Mouse (Mus musculus) limb, embryonic 10.5 days (tissue): ENCODE data around the gene Galnt4. TPM values are rescaled to one million over a fixed set of nuclear protein-coding genes. Genes with fewer than 3 reads are reported as not detected.

Source experiments
- DNase-seq: peaks from one replicate; pipeline ENCODE4 v3.0.0-alpha.2; 2017; ENCODE audit warnings: low spot score
- H3K27ac ChIP-seq: fragments of 300-500 bp; sonication (generic); 2 replicates; pipeline ENCODE4 v1.5.1; 2016; ENCODE audit warnings: mild to moderate bottlenecking
- H3K27me3 ChIP-seq: fragments of 300-500 bp; sonication (generic); 2 replicates; pipeline ENCODE4 v1.6.1; 2016; ENCODE audit warnings: low read depth, mild to moderate bottlenecking; ENCODE audit not compliant: poor library complexity, severe bottlenecking
- H3K36me3 ChIP-seq: fragments of 300-500 bp; sonication (generic); 2 replicates; pipeline ENCODE4 v1.6.1; 2016; ENCODE audit warnings: mild to moderate bottlenecking, moderate library complexity
- H3K4me1 ChIP-seq: fragments of 300-500 bp; sonication (generic); 2 replicates; pipeline ENCODE4 v1.6.1; 2016
- H3K4me3 ChIP-seq: fragments of 300-500 bp; sonication (generic); 2 replicates; pipeline ENCODE4 v1.5.1; 2016; ENCODE audit warnings: mild to moderate bottlenecking, moderate library complexity
- H3K9me3 ChIP-seq: fragments of 300-500 bp; sonication (generic); replicated peaks from 2 replicates; pipeline ENCODE4 v1.6.1; 2016; ENCODE audit warnings: mild to moderate bottlenecking
- WGBS: fragments of 180-500 bp; shearing (Covaris S2); methylation state at CpG from one replicate; pipeline ENCODE4 v1.1.7; 2016; 5-methylcytosine and 5-hydroxymethylcytosine counted together
- polyA plus RNA-seq: library from polyadenylated mRNA; unstranded; fragments of >200 nt; fragmentation: Nextera tagmentation; extraction: Ambion mirVana; gene quantifications from 2 replicates; pipeline ENCODE4 v1.2.1, GENCODE M21; 2016

Gene Galnt4
- polyA plus RNA-seq, 1 experiment from 2014 or later: 5.7 TPM

DNA sequence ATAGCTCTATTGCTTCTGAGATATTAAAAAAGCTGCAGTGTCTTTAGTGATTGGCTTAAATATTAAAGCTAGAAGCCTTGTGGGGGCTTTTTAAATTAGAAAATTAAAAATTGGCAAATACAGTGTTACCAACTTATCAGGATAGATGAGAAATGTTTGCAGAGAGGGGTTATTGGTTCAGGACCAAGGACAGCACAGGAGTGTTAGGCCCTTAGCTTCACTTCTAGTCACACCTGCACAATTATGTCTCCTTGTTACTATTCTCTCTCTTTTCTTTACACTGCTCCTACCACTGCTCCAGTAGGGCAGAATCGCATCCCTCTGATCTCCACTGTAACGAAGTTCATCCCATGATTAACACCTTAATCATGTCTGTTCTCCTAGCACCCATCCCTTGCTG is 12.8 kb upstream of the Galnt4 start:
- Histone ChIP-seq H3K27ac (no peak overlapping the region), H3K4me1 (peaks cover 8% of the 10 kb centered on the region), H3K27me3 (no peaks in the 10 kb centered on the region), H3K36me3 (no peaks in the 10 kb centered on the region), H3K9me3 (no peaks in the 10 kb centered on the region), H3K4me3 (no peak overlapping the region)
- no peak for DNase-seq
- WGBS: 86% methylated on average over 2 of the region's 2 CpGs

- DNase-seq: peak; percentile 43
- no peak overlapping the region for H3K4me3 ChIP-seq
- no peaks in the 10 kb centered on the region for H3K9me3 ChIP-seq
- WGBS: 78% methylated on average over 10 of the region's 10 CpGs
- H3K27me3 ChIP-seq: no peaks in the 10 kb centered on the region
- no peak overlapping the region for H3K27ac ChIP-seq
- H3K4me1 ChIP-seq: peaks cover 8% of the 10 kb centered on the region
- no peaks in the 10 kb centered on the region for H3K36me3 ChIP-seq
Observed at GRCm38 (mm10) chr10:99097374-99097773, 10.6 kb upstream of the Galnt4 start.

GRCm38 (mm10) chr10:99105522-99105921 is 2.4 kb upstream of the Galnt4 start:
- H3K4me3 ChIP-seq: peak overlapping the region; percentile 98; the same call in 1 of the 2 replicates
- no peak for DNase-seq

DNA sequence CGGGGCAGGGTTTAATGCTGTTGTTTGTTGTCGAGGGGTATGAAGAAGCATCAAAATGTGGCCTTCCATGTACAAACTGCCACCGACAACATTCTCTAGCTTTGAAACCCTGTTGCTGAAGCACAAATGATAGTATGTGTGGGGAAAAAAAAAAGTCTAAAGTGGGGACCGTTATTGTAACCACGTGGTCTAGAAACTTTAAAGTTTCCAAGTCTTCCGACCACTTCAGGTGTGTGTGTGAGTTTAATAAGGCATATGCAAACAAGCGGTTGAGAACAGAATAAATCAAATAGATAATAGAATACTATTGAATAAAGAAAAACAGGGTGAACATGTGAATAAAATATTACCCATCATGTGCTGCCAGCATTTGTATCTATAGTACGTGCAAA is 1.7 kb upstream of the Galnt4 start:
- H3K4me1 ChIP-seq: peaks cover 21% of the 10 kb centered on the region
- peak overlapping the region; percentile 98 for H3K4me3 ChIP-seq
- H3K9me3 ChIP-seq: no peaks in the 10 kb centered on the region
- H3K36me3 ChIP-seq: peaks cover 37% of the 10 kb centered on the region
- no peak for DNase-seq
- 43% methylated on average over 8 of the region's 8 CpGs for WGBS
- no peaks in the 10 kb centered on the region for H3K27me3 ChIP-seq
- H3K27ac ChIP-seq: peak overlapping the region; percentile 98

More at GRCm38 (mm10) chr10:99105522-99105921, 2.4 kb upstream of the Galnt4 start:
- no peak overlapping the region for H3K27ac ChIP-seq
- WGBS: 88% methylated on average over 3 of the region's 3 CpGs
- H3K9me3 ChIP-seq: no peaks in the 10 kb centered on the region
- peaks cover 16% of the 10 kb centered on the region for H3K4me1 ChIP-seq
- H3K27me3 ChIP-seq: no peaks in the 10 kb centered on the region
- peaks cover 29% of the 10 kb centered on the region for H3K36me3 ChIP-seq

- under 1% methylated on average over 96 of the region's 106 CpGs for WGBS
- H3K4me3 ChIP-seq: peak within 1 kb of the TSS; percentile 98
Observed at GRCm38 (mm10) chr10:99106703-99107631, 992 bp upstream of the Galnt4 start, which contains the start of gene Poc1b. Gene Poc1b, plus strand, starts transcription at chr10:99107036.

DNA sequence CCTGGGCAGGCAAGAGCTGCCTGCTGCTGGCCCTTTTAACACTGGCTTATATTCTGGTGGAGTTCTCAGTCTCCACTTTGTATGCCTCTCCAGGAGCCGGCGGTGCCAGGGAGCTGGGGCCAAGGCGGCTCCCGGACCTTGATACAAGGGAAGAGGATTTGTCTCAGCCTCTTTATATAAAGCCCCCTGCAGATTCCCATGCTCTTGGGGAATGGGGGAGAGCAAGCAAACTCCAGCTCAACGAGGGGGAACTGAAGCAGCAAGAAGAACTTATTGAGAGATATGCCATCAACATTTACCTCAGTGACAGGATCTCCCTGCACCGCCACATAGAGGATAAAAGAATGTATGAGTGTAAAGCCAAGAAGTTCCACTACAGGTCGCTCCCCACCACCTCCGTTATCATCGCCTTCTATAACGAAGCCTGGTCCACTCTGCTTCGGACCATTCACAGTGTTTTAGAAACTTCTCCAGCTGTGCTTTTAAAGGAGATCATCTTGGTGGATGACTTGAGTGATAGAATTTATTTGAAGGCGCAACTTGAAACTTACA is 548 bp downstream of the Galnt4 start:
- H3K9me3 ChIP-seq: no peaks in the 10 kb centered on the region
- peaks cover 36% of the 10 kb centered on the region for H3K36me3 ChIP-seq
- peak overlapping the region; percentile 98 for H3K4me3 ChIP-seq
- no peak for DNase-seq
- H3K27ac ChIP-seq: peak overlapping the region; percentile 98
- 44% methylated on average over 12 of the region's 12 CpGs for WGBS
- no peaks in the 10 kb centered on the region for H3K27me3 ChIP-seq
- peaks cover 26% of the 10 kb centered on the region for H3K4me1 ChIP-seq

More at GRCm38 (mm10) chr10:99106703-99107631, 992 bp upstream of the Galnt4 start, which contains the start of gene Poc1b:
- H3K27ac ChIP-seq: peak within 1 kb of the TSS; percentile 98
- peaks cover 22% of the 10 kb centered on the region for H3K4me1 ChIP-seq
- H3K27me3 ChIP-seq: no peaks in the 10 kb centered on the region
- DNase-seq: peak; percentile 94
- H3K9me3 ChIP-seq: no peaks in the 10 kb centered on the region
- H3K36me3 ChIP-seq: peaks cover 39% of the 10 kb centered on the region

DNA sequence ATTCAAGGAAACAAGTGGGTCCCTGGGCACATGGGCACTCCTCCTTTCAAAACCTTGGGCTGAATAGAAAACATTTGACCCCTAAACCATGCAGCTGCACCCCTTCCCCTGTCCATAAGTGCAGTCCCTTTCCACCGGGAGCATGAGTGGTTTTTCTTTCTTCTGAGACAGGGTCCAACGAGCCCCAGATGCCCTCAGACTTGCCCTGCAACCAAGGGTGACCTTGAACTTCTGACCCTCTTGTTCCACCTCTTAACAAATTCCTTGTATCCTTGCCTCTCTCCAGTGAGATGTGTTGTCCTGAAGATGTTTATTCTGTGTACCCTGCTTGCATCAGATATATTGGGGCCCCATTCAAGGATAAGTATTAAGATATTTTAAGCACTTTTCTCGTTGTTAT is 5.6 kb downstream of the Galnt4 start:
- peaks cover 62% of the 10 kb centered on the region for H3K4me1 ChIP-seq
- no peaks in the 10 kb centered on the region for H3K27me3 ChIP-seq
- no peak overlapping the region for H3K27ac ChIP-seq
- WGBS: 48% methylated on average over 3 of the region's 3 CpGs
- H3K9me3 ChIP-seq: no peaks in the 10 kb centered on the region
- DNase-seq: no peak
- H3K36me3 ChIP-seq: peaks cover 28% of the 10 kb centered on the region
- H3K4me3 ChIP-seq: no peak overlapping the region

GRCm38 (mm10) chr10:99114295-99114694 is 6.3 kb downstream of the Galnt4 start:
- Histone ChIP-seq H3K4me1 (peaks cover 63% of the 10 kb centered on the region), H3K27ac (no peak overlapping the region)

DNA sequence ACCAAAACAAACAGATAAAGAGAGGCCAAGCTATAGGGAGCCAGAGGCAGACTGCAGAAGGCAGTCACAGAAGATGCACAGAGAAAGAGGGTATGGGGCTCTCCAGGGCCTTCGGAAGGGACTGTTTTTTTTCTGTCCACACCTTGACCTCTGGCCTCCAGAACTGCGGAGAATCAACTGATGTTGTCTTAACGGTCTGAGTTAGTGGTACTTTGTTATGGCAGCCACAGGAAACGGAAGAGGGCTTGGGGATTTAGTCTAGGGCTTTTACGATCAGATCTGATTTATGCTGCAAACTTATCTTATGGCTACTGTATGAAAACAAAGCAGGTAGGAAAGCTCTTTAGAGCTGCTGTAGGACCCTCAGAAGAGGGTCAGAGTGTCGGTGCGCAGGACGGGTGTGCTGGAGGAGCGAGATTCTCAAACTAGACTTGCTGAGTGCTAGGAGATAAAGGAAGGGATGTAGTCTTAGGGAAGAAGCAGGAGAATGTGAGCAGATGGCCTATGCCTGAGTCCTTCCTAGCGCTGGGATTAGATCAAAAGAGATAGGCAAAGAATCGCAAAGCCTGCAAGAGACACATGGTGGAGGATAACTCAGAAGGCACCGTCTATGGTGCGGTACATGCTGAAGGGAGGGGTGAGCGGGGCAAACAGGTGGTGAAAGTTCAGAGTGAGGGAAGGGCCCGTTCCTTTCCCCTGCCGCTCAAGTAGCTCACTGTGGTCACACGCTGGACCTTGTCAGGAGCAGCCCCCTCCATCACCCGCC is 7.7 kb downstream of the Galnt4 start:
- Histone ChIP-seq H3K4me1 (peaks cover 70% of the 10 kb centered on the region), H3K36me3 (peaks cover 8% of the 10 kb centered on the region), H3K4me3 (peak overlapping the region; percentile 16; the same call in 1 of the 2 replicates), H3K27me3 (no peaks in the 10 kb centered on the region), H3K27ac (peak overlapping the region; percentile 50), H3K9me3 (no peaks in the 10 kb centered on the region)
- 26% methylated on average over 18 of the region's 18 CpGs for WGBS
- peak; percentile 43 for DNase-seq

More at GRCm38 (mm10) chr10:99114295-99114694, 6.3 kb downstream of the Galnt4 start:
- H3K4me3 ChIP-seq: no peak overlapping the region
- WGBS: 80% methylated on average over 8 of the region's 8 CpGs
- H3K27me3 ChIP-seq: no peaks in the 10 kb centered on the region
- H3K36me3 ChIP-seq: peaks cover 22% of the 10 kb centered on the region
- H3K9me3 ChIP-seq: no peaks in the 10 kb centered on the region
- DNase-seq: no peak

- Histone ChIP-seq H3K4me3 (peak overlapping the region; percentile 16; the same call in 1 of the 2 replicates), H3K27ac (peak overlapping the region; percentile 50), H3K9me3 (no peaks in the 10 kb centered on the region), H3K27me3 (no peaks in the 10 kb centered on the region), H3K4me1 (peaks cover 65% of the 10 kb centered on the region), H3K36me3 (peaks cover 2% of the 10 kb centered on the region)
- WGBS: 43% methylated on average over 8 of the region's 8 CpGs
- DNase-seq: no peak
Observed at GRCm38 (mm10) chr10:99116237-99116632, 8.3 kb downstream of the Galnt4 start.

DNA sequence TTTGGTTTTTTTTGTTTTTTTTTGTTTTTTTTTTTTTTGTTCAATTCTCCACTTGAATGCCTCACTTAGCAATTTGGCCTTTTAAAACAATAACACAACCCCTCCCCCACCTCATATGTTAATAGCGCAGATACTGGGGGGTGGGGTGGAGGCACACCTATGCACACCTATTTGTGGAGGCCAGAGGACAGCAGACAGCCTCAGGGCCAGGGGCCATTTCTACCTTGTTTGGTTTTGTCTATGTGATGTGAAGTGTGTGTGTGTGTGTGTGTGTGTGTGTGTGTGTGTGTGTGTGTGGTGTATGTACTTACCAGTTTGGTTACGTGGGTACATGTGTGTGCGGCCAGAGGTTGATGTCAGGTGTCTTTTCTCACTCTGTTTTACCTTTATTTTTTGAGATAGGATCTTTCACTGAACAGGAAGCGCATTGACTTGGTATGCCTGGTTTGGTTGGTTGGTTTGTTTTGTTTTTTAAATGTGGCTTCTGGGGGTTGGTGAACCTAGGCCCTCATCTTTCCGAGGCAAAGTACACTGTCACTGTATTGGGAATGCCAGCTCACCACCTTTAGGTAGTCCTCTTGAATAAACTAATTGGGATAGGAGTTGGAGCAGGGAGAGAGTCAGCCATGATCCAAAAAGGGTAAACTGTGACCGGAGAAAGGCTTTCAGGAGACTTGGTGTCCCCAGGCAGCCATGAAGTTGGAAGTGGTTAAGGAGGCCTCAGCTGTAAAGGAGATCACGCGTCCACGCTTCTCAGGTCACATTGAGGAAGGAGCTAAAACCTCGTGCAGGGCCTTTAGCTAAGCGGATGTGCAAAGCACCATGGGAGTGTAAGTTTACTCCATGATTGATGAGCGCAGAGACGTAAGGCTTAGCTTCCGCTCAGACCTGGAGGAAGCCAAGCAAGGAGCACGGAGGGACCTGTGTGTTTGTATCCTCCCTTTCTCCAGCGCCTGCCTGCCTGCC is 9.0 kb downstream of the Galnt4 start:
- no peak overlapping the region for H3K4me3 ChIP-seq
- H3K4me1 ChIP-seq: peaks cover 63% of the 10 kb centered on the region
- no peaks in the 10 kb centered on the region for H3K36me3 ChIP-seq
- H3K27me3 ChIP-seq: no peaks in the 10 kb centered on the region
- DNase-seq: no peak
- 85% methylated on average over 16 of the region's 16 CpGs for WGBS
- H3K27ac ChIP-seq: peak overlapping the region; percentile 36; the same call in 1 of the 2 replicates
- no peaks in the 10 kb centered on the region for H3K9me3 ChIP-seq

DNA sequence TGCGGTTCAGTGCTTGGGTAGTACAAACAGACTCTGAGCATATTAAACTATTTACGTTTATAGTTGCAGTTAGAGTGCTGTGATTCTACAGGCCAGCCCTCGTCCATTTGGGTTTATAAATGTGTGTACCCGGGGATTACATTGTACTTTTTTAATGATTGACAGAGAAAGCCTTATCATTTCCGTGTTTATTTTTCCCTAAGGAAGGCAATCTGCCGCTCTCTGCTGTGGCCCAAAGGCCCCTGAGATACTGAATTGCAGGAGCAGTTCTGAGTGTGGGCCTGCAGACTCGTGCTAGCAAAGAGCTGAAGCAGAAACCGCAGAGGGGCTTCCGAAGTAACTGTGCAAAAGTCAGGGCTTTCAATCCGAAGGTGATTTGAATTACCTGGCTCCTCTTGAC is 9.9 kb downstream of the Galnt4 start:
- H3K9me3 ChIP-seq: no peaks in the 10 kb centered on the region
- H3K27ac ChIP-seq: no peak overlapping the region
- H3K4me3 ChIP-seq: no peak overlapping the region
- no peaks in the 10 kb centered on the region for H3K27me3 ChIP-seq
- no peaks in the 10 kb centered on the region for H3K36me3 ChIP-seq
- no peak for DNase-seq
- peaks cover 63% of the 10 kb centered on the region for H3K4me1 ChIP-seq
- 82% methylated on average over 10 of the region's 10 CpGs for WGBS
